Mouse (Mus musculus) midbrain, embryonic 12.5 days (tissue): ENCODE data around the gene Chd1l. TPM values are rescaled to one million over a fixed set of nuclear protein-coding genes. Genes with fewer than 3 reads are reported as not detected.

Source experiments
- ATAC-seq: fragments of 200-750 bp; cut with Nextera tagmentation; 2 replicates; pipeline ENCODE4 v1.8.0; 2017; ENCODE audit warnings: low read depth, moderate TSS enrichment, moderate library complexity; ENCODE audit not compliant: low FRiP score
- H3K27ac ChIP-seq: fragments of 300-500 bp; sonication (generic); replicated peaks from 2 replicates; pipeline ENCODE4 v1.5.1; 2016; ENCODE audit warnings: mild to moderate bottlenecking
- H3K27me3 ChIP-seq: fragments of 300-500 bp; sonication (generic); 2 replicates; pipeline ENCODE4 v1.6.1; 2016; ENCODE audit warnings: mild to moderate bottlenecking
- H3K36me3 ChIP-seq: fragments of 300-500 bp; sonication (generic); 2 replicates; pipeline ENCODE4 v1.6.1; 2016
- H3K4me1 ChIP-seq: fragments of 300-500 bp; sonication (generic); 2 replicates; pipeline ENCODE4 v1.6.1; 2016
- H3K4me2 ChIP-seq: fragments of 300-500 bp; sonication (generic); replicated peaks from 2 replicates; pipeline ENCODE4 v1.6.1; 2016; ENCODE audit warnings: mild to moderate bottlenecking, moderate library complexity
- H3K4me3 ChIP-seq: fragments of 300-500 bp; sonication (generic); 2 replicates; pipeline ENCODE4 v1.5.1; 2016; ENCODE audit warnings: mild to moderate bottlenecking
- H3K9ac ChIP-seq: fragments of 300-500 bp; sonication (generic); replicated peaks from 2 replicates; pipeline ENCODE4 v1.6.1; 2016; ENCODE audit warnings: mild to moderate bottlenecking, moderate library complexity
- H3K9me3 ChIP-seq: fragments of 300-500 bp; sonication (generic); 2 replicates; pipeline ENCODE4 v1.6.1; 2016; ENCODE audit warnings: mild to moderate bottlenecking
- WGBS: fragments of 180-500 bp; shearing (Covaris S2); methylation state at CpG from one replicate; pipeline ENCODE4 v1.1.7; 2016; 5-methylcytosine and 5-hydroxymethylcytosine counted together
- polyA plus RNA-seq: library from polyadenylated mRNA; unstranded; fragments of >200 nt; fragmentation: Nextera tagmentation; extraction: Ambion mirVana; gene quantifications from 2 replicates; pipeline ENCODE4 v1.2.1, GENCODE M21; 2016

The Chd1l gene
- polyA plus RNA-seq, 1 experiment from 2014 or later: 16.4 TPM

DNA sequence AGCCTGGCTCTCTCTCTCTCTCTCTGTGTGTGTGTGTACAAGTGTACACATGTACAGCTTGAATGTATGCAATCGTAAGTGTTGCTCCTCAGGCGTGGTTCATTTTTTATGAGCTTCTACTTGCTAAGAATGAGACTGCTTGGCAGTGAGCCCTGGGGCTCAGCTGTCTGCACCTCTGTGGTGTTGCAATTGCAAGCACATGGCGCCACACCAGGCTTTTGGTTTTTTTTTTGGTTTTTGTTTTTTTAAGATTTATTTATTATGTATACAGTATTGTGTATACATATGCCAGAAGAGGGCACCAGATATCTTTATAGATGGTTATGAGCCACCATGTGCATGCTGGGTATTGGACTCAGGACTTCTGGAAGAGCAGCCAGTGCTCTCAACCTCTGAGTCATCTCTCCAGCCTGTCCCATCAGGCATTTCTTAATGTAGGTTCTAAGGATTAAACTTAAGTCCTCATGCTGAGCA lies 24.3 kb upstream of the Chd1l start:
- ATAC-seq: no peak
- H3K27me3 ChIP-seq: 0 out of 2 replicates have a peak, but pooled peaks cover 7% of the 10 kb centered on the region
- no peak overlapping the region for H3K4me3 ChIP-seq
- no peaks in the 10 kb centered on the region for H3K4me1 ChIP-seq
- 84% methylated on average over 3 of the region's 3 CpGs for WGBS
- no peaks in the 10 kb centered on the region for H3K36me3 ChIP-seq
- H3K27ac ChIP-seq: no peak overlapping the region
- H3K4me2 ChIP-seq: no peak overlapping the region
- H3K9ac ChIP-seq: no peak overlapping the region
- no peaks in the 10 kb centered on the region for H3K9me3 ChIP-seq

DNA sequence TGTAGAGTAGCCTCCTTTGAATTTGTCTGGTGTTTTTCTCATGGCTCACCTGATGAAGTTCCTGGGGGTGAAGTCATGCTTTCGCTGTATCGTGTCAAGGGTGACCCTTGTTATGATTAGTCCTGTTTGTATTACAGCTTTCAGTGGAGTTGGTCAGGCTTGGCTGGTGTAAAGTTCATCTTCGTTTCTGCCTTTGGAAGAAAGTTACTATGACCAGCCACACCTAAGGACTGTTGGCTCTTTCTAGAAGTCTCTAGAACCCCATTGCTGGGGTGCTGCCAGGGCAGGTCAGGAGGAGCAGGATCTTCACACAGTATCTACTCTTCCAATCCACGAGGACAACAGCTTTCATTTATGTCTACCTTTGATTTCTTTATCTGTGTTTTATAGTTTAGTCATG lies 23.5 kb upstream of the Chd1l start:
- no peak for ATAC-seq

DNA sequence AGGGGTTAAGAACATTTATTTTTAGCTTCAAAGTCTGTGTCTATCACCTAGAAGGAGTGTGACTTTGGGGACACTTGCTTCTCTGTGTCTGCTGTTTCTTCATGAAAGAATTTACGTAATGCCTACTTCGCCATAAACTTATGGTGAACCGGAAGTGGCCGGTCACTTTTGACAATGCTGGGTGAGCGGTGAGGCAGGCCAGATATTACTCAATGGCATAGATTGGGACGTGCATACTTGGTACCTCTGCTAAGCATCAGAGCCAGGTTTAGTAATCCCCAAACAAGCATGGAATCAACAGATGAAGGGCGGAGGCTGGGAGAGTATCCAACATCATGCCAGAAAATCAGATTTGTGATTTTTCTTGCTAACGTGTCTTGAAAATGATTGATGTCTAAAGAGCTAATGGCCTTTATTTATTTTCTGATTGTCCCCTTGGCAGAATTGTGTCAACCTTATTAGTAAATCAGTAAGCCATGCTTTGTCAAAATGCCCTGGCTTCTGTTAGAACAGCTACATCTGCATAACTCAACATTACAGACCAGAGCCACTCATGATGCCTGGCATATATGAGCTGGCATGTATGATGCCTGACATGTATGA lies 21.4 kb upstream of the Chd1l start:
- WGBS: 91% methylated on average over 8 of the region's 8 CpGs
- Histone ChIP-seq H3K27me3 (peaks cover 7% of the 10 kb centered on the region; the same call in 1 of the 2 replicates), H3K9me3 (no peaks in the 10 kb centered on the region), H3K27ac (no peak overlapping the region), H3K4me1 (peaks cover 3% of the 10 kb centered on the region; the same call in 1 of the 2 replicates), H3K4me3 (no peak overlapping the region), H3K9ac (no peak overlapping the region), H3K36me3 (no peaks in the 10 kb centered on the region), H3K4me2 (no peak overlapping the region)
- ATAC-seq: no peak

More for the DNA sequence above, 23.5 kb upstream of the Chd1l start:
- no peak overlapping the region for H3K4me2 ChIP-seq
- WGBS: 88% methylated on average over 4 of the region's 4 CpGs
- no peak overlapping the region for H3K27ac ChIP-seq
- H3K9me3 ChIP-seq: no peaks in the 10 kb centered on the region
- no peak overlapping the region for H3K9ac ChIP-seq
- H3K36me3 ChIP-seq: no peaks in the 10 kb centered on the region
- peaks cover 7% of the 10 kb centered on the region; the same call in 1 of the 2 replicates for H3K27me3 ChIP-seq
- H3K4me3 ChIP-seq: no peak overlapping the region
- H3K4me1 ChIP-seq: peaks cover 3% of the 10 kb centered on the region; the same call in 1 of the 2 replicates

GRCm38 (mm10) chr3:97630746-97631145 lies 20.7 kb upstream of the Chd1l start:
- H3K27me3 ChIP-seq: peaks cover 7% of the 10 kb centered on the region; the same call in 1 of the 2 replicates
- H3K4me3 ChIP-seq: no peak overlapping the region
- no peak overlapping the region for H3K9ac ChIP-seq
- no peak for ATAC-seq
- no peaks in the 10 kb centered on the region for H3K9me3 ChIP-seq
- 93% methylated on average over 4 of the region's 4 CpGs for WGBS
- H3K36me3 ChIP-seq: no peaks in the 10 kb centered on the region
- no peak overlapping the region for H3K27ac ChIP-seq
- H3K4me2 ChIP-seq: no peak overlapping the region
- H3K4me1 ChIP-seq: peaks cover 3% of the 10 kb centered on the region; the same call in 1 of the 2 replicates

DNA sequence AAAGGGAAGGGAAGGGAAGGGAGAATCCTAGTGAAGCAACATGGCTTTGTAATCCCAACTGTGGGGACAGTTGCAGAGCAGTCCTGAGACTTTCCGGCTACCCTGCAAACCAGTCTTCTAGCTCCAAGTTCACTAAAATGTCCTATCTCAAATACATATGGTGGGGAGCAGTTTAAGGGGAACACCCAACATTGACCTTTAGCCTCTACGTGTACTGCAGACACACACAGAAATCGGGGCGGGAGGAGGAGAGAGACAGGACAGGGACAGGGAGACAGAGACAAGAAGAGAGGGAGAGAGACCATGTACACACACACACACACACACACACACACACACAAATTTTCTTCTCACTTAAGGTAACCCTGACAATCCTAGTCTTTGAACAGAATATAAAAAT lies 19.9 kb upstream of the Chd1l start:
- H3K27me3 ChIP-seq: peaks cover 7% of the 10 kb centered on the region; the same call in 1 of the 2 replicates
- H3K4me2 ChIP-seq: no peak overlapping the region
- no peaks in the 10 kb centered on the region for H3K36me3 ChIP-seq
- no peak overlapping the region for H3K9ac ChIP-seq
- WGBS: 83% methylated on average over 4 of the region's 4 CpGs
- H3K9me3 ChIP-seq: no peaks in the 10 kb centered on the region
- H3K27ac ChIP-seq: no peak overlapping the region
- no peak for ATAC-seq
- H3K4me1 ChIP-seq: peaks cover 3% of the 10 kb centered on the region; the same call in 1 of the 2 replicates
- H3K4me3 ChIP-seq: no peak overlapping the region

- Histone ChIP-seq H3K4me3 (peak within 1 kb of the TSS; percentile 31), H3K36me3 (no peaks in the 10 kb centered on the region), H3K4me2 (peak within 1 kb of the TSS; percentile 49), H3K27me3 (peaks cover 7% of the 10 kb centered on the region; the same call in 1 of the 2 replicates), H3K9me3 (no peaks in the 10 kb centered on the region), H3K4me1 (peaks cover 3% of the 10 kb centered on the region; the same call in 1 of the 2 replicates), H3K27ac (no peak within 1 kb of the TSS), H3K9ac (no peak within 1 kb of the TSS)
- ATAC-seq: no peak
- 4% methylated on average over 18 of the region's 18 CpGs for WGBS
These were observed 18.5 kb upstream of the Chd1l start, which contains the start of gene Fmo5 for GRCm38 (mm10) chr3:97628391-97629001. Gene Fmo5 (plus strand): TSS chr3:97628804.

DNA sequence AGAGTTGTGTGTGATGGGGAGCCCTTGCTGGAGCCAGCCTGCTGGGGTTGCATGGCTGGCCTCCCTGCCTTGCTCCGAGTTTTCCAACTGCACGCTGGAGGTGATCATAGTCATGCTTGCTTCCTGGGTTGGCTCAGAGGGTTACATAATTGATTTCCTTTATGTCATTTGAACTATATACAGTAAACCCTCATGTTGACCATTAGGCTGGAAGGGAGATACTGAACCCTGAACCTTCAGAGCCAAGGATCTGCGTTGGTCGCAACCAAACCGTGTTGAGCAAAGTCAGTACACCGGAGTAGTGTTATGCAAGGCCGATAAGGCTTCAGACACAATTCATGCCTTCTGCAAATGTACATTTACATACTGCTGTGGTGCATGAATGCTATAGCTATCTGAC lies 17.9 kb upstream of the Chd1l start:
- no peak for ATAC-seq
- Histone ChIP-seq H3K27ac (no peak overlapping the region), H3K4me1 (peaks cover 3% of the 10 kb centered on the region; the same call in 1 of the 2 replicates), H3K9ac (no peak overlapping the region), H3K27me3 (peaks cover 7% of the 10 kb centered on the region; the same call in 1 of the 2 replicates), H3K4me2 (peak overlapping the region; percentile 49; the same call in 1 of the 2 replicates), H3K4me3 (no peak overlapping the region), H3K36me3 (no peaks in the 10 kb centered on the region), H3K9me3 (no peaks in the 10 kb centered on the region)
- 74% methylated on average over 7 of the region's 7 CpGs for WGBS

GRCm38 (mm10) chr3:97624611-97625010 lies 14.6 kb upstream of the Chd1l start:
- WGBS: 47% methylated on average over 2 of the region's 2 CpGs
- Histone ChIP-seq H3K9ac (no peak overlapping the region), H3K4me2 (no peak overlapping the region), H3K4me3 (no peak overlapping the region), H3K4me1 (peaks cover 3% of the 10 kb centered on the region; the same call in 1 of the 2 replicates), H3K27ac (no peak overlapping the region), H3K9me3 (no peaks in the 10 kb centered on the region), H3K27me3 (peaks cover 3% of the 10 kb centered on the region; the same call in 1 of the 2 replicates), H3K36me3 (no peaks in the 10 kb centered on the region)
- no peak for ATAC-seq

- no peaks in the 10 kb centered on the region for H3K27me3 ChIP-seq
- 87% methylated on average over 4 of the region's 4 CpGs for WGBS
- no peaks in the 10 kb centered on the region for H3K4me1 ChIP-seq
- H3K4me2 ChIP-seq: no peak overlapping the region
- H3K9me3 ChIP-seq: no peaks in the 10 kb centered on the region
- no peaks in the 10 kb centered on the region for H3K36me3 ChIP-seq
- no peak overlapping the region for H3K9ac ChIP-seq
- no peak for ATAC-seq
- no peak overlapping the region for H3K27ac ChIP-seq
- no peak overlapping the region for H3K4me3 ChIP-seq
These were observed 10.7 kb upstream of the Chd1l start for GRCm38 (mm10) chr3:97620657-97621056.

DNA sequence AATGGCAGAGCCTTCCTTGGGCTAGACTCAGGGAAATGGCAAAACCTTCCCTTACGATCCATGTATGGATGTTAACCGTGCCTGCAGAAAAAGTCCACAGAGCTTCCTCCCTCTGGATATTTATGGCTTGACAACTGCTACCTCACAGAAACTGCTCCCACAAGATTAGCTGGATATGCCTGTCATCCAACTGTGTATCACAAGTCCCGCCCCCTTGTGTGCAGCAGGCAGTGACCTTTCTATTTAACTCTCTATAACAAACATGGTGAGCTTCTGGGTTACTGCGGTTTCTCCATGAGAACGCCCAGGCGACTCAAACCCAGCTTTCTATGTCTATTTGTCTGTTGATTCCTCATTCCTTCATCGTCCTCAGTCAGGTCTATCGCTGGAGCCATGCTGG lies 7.9 kb upstream of the Chd1l start:
- ATAC-seq: no peak
- H3K36me3 ChIP-seq: no peaks in the 10 kb centered on the region
- H3K27me3 ChIP-seq: no peaks in the 10 kb centered on the region
- H3K4me3 ChIP-seq: no peak overlapping the region
- no peaks in the 10 kb centered on the region for H3K4me1 ChIP-seq
- WGBS: 88% methylated on average over 8 of the region's 8 CpGs
- H3K9me3 ChIP-seq: no peaks in the 10 kb centered on the region
- no peak overlapping the region for H3K27ac ChIP-seq
- no peak overlapping the region for H3K9ac ChIP-seq
- H3K4me2 ChIP-seq: no peak overlapping the region

GRCm38 (mm10) chr3:97617091-97617825 lies 7.3 kb upstream of the Chd1l start:
- Histone ChIP-seq H3K27ac (no peak overlapping the region), H3K9me3 (no peaks in the 10 kb centered on the region), H3K27me3 (0 out of 2 replicates have a peak, but pooled peaks cover 5% of the 10 kb centered on the region), H3K4me1 (no peaks in the 10 kb centered on the region), H3K4me3 (no peak overlapping the region), H3K4me2 (no peak overlapping the region), H3K9ac (no peak overlapping the region), H3K36me3 (no peaks in the 10 kb centered on the region)
- ATAC-seq: no peak
- 96% methylated on average over 19 of the region's 19 CpGs for WGBS

DNA sequence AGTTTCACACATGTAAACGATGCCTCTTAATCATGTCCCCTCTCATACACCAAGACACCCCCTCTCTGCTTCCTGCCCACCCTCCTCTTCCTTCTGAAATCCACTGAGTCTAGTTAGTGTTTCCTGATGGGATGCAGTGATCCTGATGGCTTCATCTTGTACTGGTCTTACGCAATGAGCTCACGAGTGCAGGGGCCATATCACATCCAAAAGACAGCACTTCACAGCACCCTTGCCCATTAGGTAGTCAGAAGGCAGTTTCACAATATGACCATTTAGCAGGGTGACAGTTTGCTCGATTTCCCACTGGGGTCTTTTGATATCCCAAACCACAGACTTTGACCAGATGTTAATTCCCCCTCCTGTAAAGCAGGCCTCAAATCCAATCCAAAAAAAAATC lies 5.9 kb upstream of the Chd1l start:
- H3K9ac ChIP-seq: no peak overlapping the region
- no peak overlapping the region for H3K4me2 ChIP-seq
- no peaks in the 10 kb centered on the region for H3K36me3 ChIP-seq
- H3K27me3 ChIP-seq: 0 out of 2 replicates have a peak, but pooled peaks cover 7% of the 10 kb centered on the region
- H3K4me1 ChIP-seq: no peaks in the 10 kb centered on the region
- H3K27ac ChIP-seq: no peak overlapping the region
- H3K4me3 ChIP-seq: no peak overlapping the region
- H3K9me3 ChIP-seq: no peaks in the 10 kb centered on the region
- 85% methylated on average over 4 of the region's 4 CpGs for WGBS
- no peak for ATAC-seq
